Comparison of ENCODE assay signal across 34 mouse cellular contexts in genomic region chr17:47466284-47466683, GRCm38 (mm10). TPM values are rescaled to one million over a fixed set of nuclear protein-coding genes. Genes with fewer than 3 reads are reported as not detected.
DNase-seq lines count a peak whose midpoint lies in the region; ATAC-seq and TF ChIP-seq lines count a peak whose summit lies in the region.
"Had no signal": no experiment of that assay in that cellular context is flagged by ENCODE, and none has a peak within 500 bp of the region (broad histone marks: within the 10 kb centered on the region; RNA-seq: fewer than 3 reads in every experiment).

No protein-coding gene starts in this region.

- 0 out of 2 replicates have a peak overlapping the region, but pooled peaks have one; percentile 5 for H3K9ac ChIP-seq in heart, embryonic 13.5 days
- peak overlapping the region; percentile 41; the same call in 1 of the 2 replicates for H3K9ac ChIP-seq in ES-E14 (ENCODE audit: insufficient read depth, low read depth, low read length, poor library complexity, severe bottlenecking)
- H3K9ac ChIP-seq: forebrain, embryonic 15.5 days; hindbrain, embryonic 12.5 days; liver, embryonic 15.5 days; lung, embryonic 14.5 days had no signal

- no peak for ATAC-seq in heart, embryonic 13.5 days (ENCODE audit: extremely low read depth, insufficient number of reproducible peaks, low FRiP score, low TSS enrichment)
- ATAC-seq: forebrain, embryonic 15.5 days; intestine, embryonic 16.5 days had no signal

- in situ Hi-C loops in ES-E14 (cut with MboI; ENCODE audit: low sequenced_read_pairs in 2 of 2, unreplicated experiment in 2 of 2): no loop called here

- H3K36me3 ChIP-seq in heart, embryonic 13.5 days: no peaks in the 10 kb centered on the region
- H3K36me3 ChIP-seq in E14TG2a.4 (ENCODE audit: insufficient read depth, low read length): peaks cover 4% of the 10 kb centered on the region; the same call in 1 of the 2 replicates
- peaks cover 4% of the 10 kb centered on the region; the same call in 1 of the 2 replicates for H3K36me3 ChIP-seq in ES-E14 (ENCODE audit: control insufficient read depth, insufficient read depth, low read length, poor library complexity, severe bottlenecking)
- peaks cover 3% of the 10 kb centered on the region; the same call in 1 of the 2 replicates for H3K36me3 ChIP-seq in limb, embryonic 10.5 days
- H3K36me3 ChIP-seq: forebrain, embryonic 15.5 days; G1E; hindbrain, embryonic 12.5 days; liver, embryonic 15.5 days had no signal

- DNase-seq in heart, postnatal 10 days: no peak
- no peak for DNase-seq in ES-E14 (ENCODE audit: low read depth, low spot score)
- DNase-seq in limb, embryonic 10.5 days (ENCODE audit: low spot score): no peak
- no peak for DNase-seq in thymus, postnatal 25 days
- DNase-seq in T-cell, adult 2 months (ENCODE audit: low spot score): no peak
- no peak for DNase-seq in thymus, postnatal 4 days
- DNase-seq: adrenal gland, postnatal 14 days; B cell, adult 2 months; cerebellum, adult 11 months; cerebellum, adult 9-10 months; gastrocnemius, postnatal 14 days; kidney, adult 9 months; kidney, postnatal 4 days; left cerebral cortex, postnatal 4 days; lung, embryonic 14.5 days; lung, postnatal 14 days; midbrain, embryonic 14.5 days; right cerebral cortex, adult 18-20 months; right cerebral cortex, postnatal 4 days; thymus, adult 2 months had no signal

- H3K27ac ChIP-seq in heart, embryonic 13.5 days (replicated peaks): no peak overlapping the region
- no peak overlapping the region for H3K27ac ChIP-seq in ES-E14 (ENCODE audit: insufficient read depth, low read depth, low read length, poor library complexity, severe bottlenecking)
- peak overlapping the region; percentile 4; the same call in 1 of the 2 replicates for H3K27ac ChIP-seq in limb, embryonic 10.5 days
- H3K27ac ChIP-seq: forebrain, embryonic 15.5 days; hindbrain, embryonic 12.5 days; liver, embryonic 15.5 days had no signal

- WGBS in heart, embryonic 13.5 days: 41% methylated on average over 9 of the region's 9 CpGs
- WGBS in limb, embryonic 10.5 days: 24% methylated on average over 9 of the region's 9 CpGs

- H3K4me3 ChIP-seq in heart, embryonic 13.5 days: no peak overlapping the region
- peak overlapping the region; percentile 26 for H3K4me3 ChIP-seq in E14TG2a.4 (replicated peaks; ENCODE audit: low read length)
- no peak overlapping the region for H3K4me3 ChIP-seq in ES-E14 (ENCODE audit: insufficient read depth in 1 of 2, low read depth in 1 of 2, low read length in 2 of 2, poor library complexity in 1 of 2, severe bottlenecking in 1 of 2)
- H3K4me3 ChIP-seq in limb, embryonic 10.5 days: 0 out of 2 replicates have a peak overlapping the region, but pooled peaks have one; percentile 7
- H3K4me3 ChIP-seq: forebrain, embryonic 15.5 days; hindbrain, embryonic 12.5 days; liver, embryonic 15.5 days had no signal

- H3K4me2 ChIP-seq in heart, embryonic 13.5 days: no peak overlapping the region
- H3K4me2 ChIP-seq: forebrain, embryonic 15.5 days; heart, embryonic 11.5 days; hindbrain, embryonic 12.5 days; liver, embryonic 15.5 days; lung, embryonic 14.5 days had no signal

- H3K4me1 ChIP-seq in heart, embryonic 13.5 days: peaks cover 54% of the 10 kb centered on the region
- peaks cover 96% of the 10 kb centered on the region for H3K4me1 ChIP-seq in E14TG2a.4 (replicated peaks; ENCODE audit: low read depth, low read length)
- peaks cover 0 to 35% of the 10 kb centered on the region in 2 experiments; a peak in 3 of 4 replicates for H3K4me1 ChIP-seq in ES-E14 (ENCODE audit: control insufficient read depth in 2 of 2, insufficient read depth in 2 of 2, low read length in 2 of 2, poor library complexity in 1 of 2)
- H3K4me1 ChIP-seq in limb, embryonic 10.5 days: peaks cover 41% of the 10 kb centered on the region

- intact Hi-C loops in heart, postnatal 10 days (cut with DNase I): no loop called here

- H3K9me3 ChIP-seq in heart, embryonic 13.5 days: no peaks in the 10 kb centered on the region
- H3K9me3 ChIP-seq in E14TG2a.4 (ENCODE audit: low read length) (no peaks in the 10 kb centered on the region), ES-E14 (ENCODE audit: control insufficient read depth, insufficient read depth, low read depth, low read length) (no peaks in the 10 kb centered on the region)
- H3K9me3 ChIP-seq in limb, embryonic 10.5 days (replicated peaks): no peaks in the 10 kb centered on the region
- H3K9me3 ChIP-seq: forebrain, embryonic 15.5 days; G1E; hindbrain, embryonic 12.5 days; liver, embryonic 15.5 days had no signal

- no peak for TF ChIP-seq CTCF in E14TG2a.4 (conservative IDR thresholded peaks at IDR 0.05; ENCODE audit: low read length)

- H3K27me3 ChIP-seq in heart, embryonic 13.5 days (replicated peaks): peaks cover 58% of the 10 kb centered on the region
- peaks cover 63% of the 10 kb centered on the region for H3K27me3 ChIP-seq in E14TG2a.4 (ENCODE audit: insufficient read depth, low read length)
- peaks cover 98% of the 10 kb centered on the region for H3K27me3 ChIP-seq in limb, embryonic 10.5 days (ENCODE audit: low read depth, poor library complexity, severe bottlenecking)

TF ChIP-seq in ES-E14, 5 proteins besides CTCF, POLR2A, EP300 and RAD21:
- TF ChIP-seq HCFC1 (IDR thresholded peaks at IDR 0.05; ENCODE audit: borderline replicate concordance, insufficient read depth, low read length) (no peak), CHD2 (IDR thresholded peaks at IDR 0.05; ENCODE audit: low read depth, low read length) (no peak), ZC3H11A (IDR thresholded peaks at IDR 0.05; ENCODE audit: borderline replicate concordance, low read depth, low read length) (no peak), ZNF384 (IDR thresholded peaks at IDR 0.05; ENCODE audit: low read depth, low read length) (no peak), MAFK (IDR thresholded peaks at IDR 0.05; ENCODE audit: insufficient read depth, low read depth, low read length) (no peak)

RNA-seq across cellular contexts. Expression of gene 1700001C19Rik, which starts 29.1 kb away (rescaled TPM):
- polyA plus RNA-seq in heart, embryonic 13.5 days (2015; fragmentation: Nextera tagmentation; extraction: Ambion mirVana): 0.66 and 0.99 TPM in 2 replicates
- total RNA-seq in heart, postnatal 10 days (2021): not detected
- 0.85 TPM in 2 replicates for total RNA-seq in ES-E14 (2012; rRNA removed)
- polyA plus RNA-seq in limb, embryonic 10.5 days (2016; fragmentation: Nextera tagmentation; extraction: Ambion mirVana): 0.24 and 0.31 TPM in 2 replicates
- total RNA-seq: common myeloid progenitor, adult 5-6 weeks; G1E; gastrocnemius, postnatal 14 days; granulocyte monocyte progenitor cell, adult 5-6 weeks; layer of hippocampus, postnatal 25 days; left cerebral cortex, postnatal 4 days; monocyte, adult 5-6 weeks; neutrophil, adult 5-6 weeks had no signal
- polyA plus RNA-seq: G1E; spleen, adult 2 months had no signal

RNA-seq across cellular contexts. Expression of gene AI661453, which starts 29.9 kb away (rescaled TPM):
- 0.82 and 1.2 TPM in 2 replicates for polyA plus RNA-seq in heart, embryonic 13.5 days (2015; fragmentation: Nextera tagmentation; extraction: Ambion mirVana)
- total RNA-seq in heart, postnatal 10 days (2021): 1 to 10 TPM; 1.5 to 2.0 TPM
- total RNA-seq in ES-E14 (2012; rRNA removed): 1.5 and 2.2 TPM in 2 replicates
- polyA plus RNA-seq in limb, embryonic 10.5 days (2016; fragmentation: Nextera tagmentation; extraction: Ambion mirVana): 0.23 and 0.33 TPM in 2 replicates
- total RNA-seq: monocyte, adult 5-6 weeks had no signal

RNA-seq across cellular contexts. Expression of gene Taf8, which starts 35.8 kb away (rescaled TPM):
- 18.4 and 19.4 TPM in 2 replicates for polyA plus RNA-seq in heart, embryonic 13.5 days (2015; fragmentation: Nextera tagmentation; extraction: Ambion mirVana)
- 10 to 100 TPM; 14.0 to 15.5 TPM for total RNA-seq in heart, postnatal 10 days (2021)
- total RNA-seq in ES-E14 (2012; rRNA removed): 40.0 and 58.6 TPM in 2 replicates
- polyA plus RNA-seq in limb, embryonic 10.5 days (2016; fragmentation: Nextera tagmentation; extraction: Ambion mirVana): 32.1 and 36.8 TPM in 2 replicates

RNA-seq across cellular contexts. Expression of gene Ccnd3, which starts 38.6 kb away (rescaled TPM):
- polyA plus RNA-seq in heart, embryonic 13.5 days (2015; fragmentation: Nextera tagmentation; extraction: Ambion mirVana): 451 and 478 TPM in 2 replicates
- total RNA-seq in heart, postnatal 10 days (2021): 100 to 1,000 TPM; 119 to 132 TPM
- total RNA-seq in ES-E14 (2012; rRNA removed): 125 and 131 TPM in 2 replicates
- 405 and 413 TPM in 2 replicates for polyA plus RNA-seq in limb, embryonic 10.5 days (2016; fragmentation: Nextera tagmentation; extraction: Ambion mirVana)

Comparison
In these comparisons a context has a peak if more than half of its experiments do, and no peak if none do; other contexts are left out.
1. H3K4me3 ChIP-seq: peak in E14TG2a.4 (single experiment) and limb, embryonic 10.5 days (single experiment); none in heart, embryonic 13.5 days (single experiment) and ES-E14 (0 of 2).